Mouse (Mus musculus): Measurements from ENCODE around the gene Grik4. TPM values are rescaled to one million over a fixed set of nuclear protein-coding genes. Genes with fewer than 3 reads are reported as not detected.
"Not testable (repeated sequence)": the region's sequence is repeated elsewhere in the genome, so short reads cannot be mapped to it uniquely, and the experiment has no call there.

Gene Grik4
- 1 to 10 TPM; 1.2 to 1.5 TPM for total RNA-seq (2021)
- long read RNA-seq, experiment 1, full-length matches to known transcripts = 1 of 2 reads
- long read RNA-seq, experiment 1, partial matches to known transcripts = 1 of 2 reads
- long read RNA-seq, experiment 1, other reads (novel, unspliced or antisense) = 0 of 2 reads
- long read RNA-seq, experiment 2, partial matches to known transcripts = 2 of 3 reads
- long read RNA-seq, experiment 2, other reads (novel, unspliced or antisense) = 1 of 3 reads

- peak; percentile 11 to 34 for DNase-seq (ENCODE audit: low spot score in 2 of 2)
Measured at GRCm38 (mm10) chr9:42943781-42944535, at the start of gene Grik4. TSS of gene Grik4 (minus strand) at chr9:42944493.

GRCm38 (mm10) chr9:42993659-42994058, 49.4 kb upstream of the Grik4 start:
- no peak for DNase-seq (ENCODE audit: low spot score in 2 of 2)

GRCm38 (mm10) chr9:42987988-42988387, 43.7 kb upstream of the Grik4 start:
- no peak for DNase-seq (ENCODE audit: low spot score in 2 of 2)

- DNase-seq (ENCODE audit: low spot score in 2 of 2) = no peak
Measured at GRCm38 (mm10) chr9:42968894-42969521, 24.7 kb upstream of the Grik4 start.

- DNase-seq (ENCODE audit: low spot score in 2 of 2) = peak in 1 of 2 experiments; percentile 30
Measured at GRCm38 (mm10) chr9:42967731-42968130, 23.4 kb upstream of the Grik4 start.

GRCm38 (mm10) chr9:42964809-42965208, 20.5 kb upstream of the Grik4 start:
- DNase-seq (ENCODE audit: low spot score in 2 of 2) = not testable (repeated sequence)

- no peak for DNase-seq (ENCODE audit: low spot score in 2 of 2)
Measured at GRCm38 (mm10) chr9:42964366-42964765, 20.1 kb upstream of the Grik4 start.

- DNase-seq (ENCODE audit: low spot score in 2 of 2) = no peak
Measured at GRCm38 (mm10) chr9:42962506-42962905, 18.2 kb upstream of the Grik4 start.

GRCm38 (mm10) chr9:42958401-42958800, 14.1 kb upstream of the Grik4 start:
- no peak for DNase-seq (ENCODE audit: low spot score in 2 of 2)

GRCm38 (mm10) chr9:42948381-42948780, 4.1 kb upstream of the Grik4 start:
- no peak for DNase-seq (ENCODE audit: low spot score in 2 of 2)

- no peak for DNase-seq (ENCODE audit: low spot score in 2 of 2)
Measured at GRCm38 (mm10) chr9:42945174-42945573, 881 bp upstream of the Grik4 start.

GRCm38 (mm10) chr9:42944536-42945006, 278 bp upstream of the Grik4 start:
- peak; percentile 80 to 87 for DNase-seq (ENCODE audit: low spot score in 2 of 2)

GRCm38 (mm10) chr9:42943057-42943529, 1.2 kb downstream of the Grik4 start:
- DNase-seq (ENCODE audit: low spot score in 2 of 2) = no peak

GRCm38 (mm10) chr9:42942148-42942547, 2.1 kb downstream of the Grik4 start:
- DNase-seq (ENCODE audit: low spot score in 2 of 2) = no peak

GRCm38 (mm10) chr9:42932146-42932545, 12.1 kb downstream of the Grik4 start:
- DNase-seq (ENCODE audit: low spot score in 2 of 2) = no peak

- DNase-seq (ENCODE audit: low spot score in 2 of 2) = no peak
Measured at GRCm38 (mm10) chr9:42927498-42927897, 16.8 kb downstream of the Grik4 start.

- no peak for DNase-seq (ENCODE audit: low spot score in 2 of 2)
Measured at GRCm38 (mm10) chr9:42926564-42926963, 17.7 kb downstream of the Grik4 start.

GRCm38 (mm10) chr9:42921830-42922229, 22.5 kb downstream of the Grik4 start:
- DNase-seq (ENCODE audit: low spot score in 2 of 2) = no peak

- DNase-seq (ENCODE audit: low spot score in 2 of 2) = no peak
Measured at GRCm38 (mm10) chr9:42920190-42920589, 24.1 kb downstream of the Grik4 start.

- DNase-seq (ENCODE audit: low spot score in 2 of 2) = no peak
Measured at GRCm38 (mm10) chr9:42917911-42918310, 26.4 kb downstream of the Grik4 start.

- DNase-seq (ENCODE audit: low spot score in 2 of 2) = peak in 1 of 2 experiments; percentile 9
Measured at GRCm38 (mm10) chr9:42913201-42913600, 31.1 kb downstream of the Grik4 start.
